Comparison of ENCODE assay signal across 27 mouse cellular contexts in genomic region chr8:37058390-37058789, GRCm38 (mm10).
DNase-seq lines count a peak whose midpoint lies in the region; ATAC-seq lines count a peak whose summit lies in the region.
"Had no signal": no experiment of that assay in that cellular context is flagged by ENCODE, and none has a peak within 500 bp of the region (broad histone marks: within the 10 kb centered on the region; RNA-seq: fewer than 3 reads in every experiment).

No protein-coding gene starts in this region.

- ATAC-seq in heart, embryonic 12.5 days (ENCODE audit: insufficient number of reproducible peaks, low FRiP score), result 0 out of 2 replicates have a peak, but pooled peaks have one; percentile 25
- peak; percentile 59 for ATAC-seq in lung, embryonic 16.5 days (ENCODE audit: low read depth)
- ATAC-seq: CD4-positive, CD25-positive, alpha-beta regulatory T cell, adult 4 months; hindbrain, embryonic 16.5 days; midbrain, embryonic 15.5 days had no signal

- no peak overlapping the region for H3K4me3 ChIP-seq in heart, embryonic 12.5 days
- H3K4me3 ChIP-seq in lung, embryonic 16.5 days (ENCODE audit: low read length), result no peak overlapping the region
- H3K4me3 ChIP-seq: embryonic facial prominence, embryonic 13.5 days; erythroblast, embryonic 14.5 days; forebrain, embryonic 12.5 days; heart, embryonic 13.5 days; hindbrain, embryonic 10.5 days; kidney, embryonic 15.5 days; limb, embryonic 13.5 days; liver, embryonic 13.5 days; midbrain, embryonic 15.5 days; neural tube, embryonic 12.5 days had no signal

- no peaks in the 10 kb centered on the region for H3K9me3 ChIP-seq in heart, embryonic 12.5 days (replicated peaks)
- no peaks in the 10 kb centered on the region for H3K9me3 ChIP-seq in lung, embryonic 16.5 days (ENCODE audit: control insufficient read depth, low read length)
- H3K9me3 ChIP-seq: embryonic facial prominence, embryonic 13.5 days; forebrain, embryonic 12.5 days; heart, embryonic 13.5 days; hindbrain, embryonic 10.5 days; kidney, embryonic 15.5 days; limb, embryonic 13.5 days; liver, embryonic 13.5 days; midbrain, embryonic 15.5 days; neural tube, embryonic 12.5 days had no signal

- H3K9ac ChIP-seq in heart, embryonic 12.5 days, result no peak overlapping the region
- H3K9ac ChIP-seq in lung, embryonic 16.5 days (ENCODE audit: low read length), result no peak overlapping the region
- H3K9ac ChIP-seq: embryonic facial prominence, embryonic 13.5 days; forebrain, embryonic 12.5 days; heart, embryonic 13.5 days; kidney, embryonic 15.5 days; limb, embryonic 13.5 days; liver, embryonic 13.5 days; midbrain, embryonic 15.5 days; neural tube, embryonic 12.5 days had no signal

- peak; percentile 24 for DNase-seq in gastrocnemius, adult 18-20 months (ENCODE audit: low spot score)
- no peak for DNase-seq in gastrocnemius, postnatal 36 days
- no peak for DNase-seq in heart, postnatal 4 days
- DNase-seq in lung, postnatal 25 days (ENCODE audit: low spot score), result no peak
- DNase-seq in cerebellum, adult 8-10 months, result no peak
- DNase-seq: cerebellum, adult 2 months; cerebellum, postnatal 36 days; embryo, embryonic 11 days; gastrocnemius, postnatal 10 days; kidney, adult 11 months; layer of hippocampus, adult 9-11 months; liver, embryonic 13.5 days; right cerebral cortex, postnatal 25 days had no signal

- intact Hi-C loops in gastrocnemius, postnatal 36 days (cut with DNase I), result no loop called here

- no peaks in the 10 kb centered on the region for H3K4me1 ChIP-seq in heart, embryonic 12.5 days (replicated peaks)
- no peaks in the 10 kb centered on the region; the same call in 1 of the 2 replicates for H3K4me1 ChIP-seq in lung, embryonic 16.5 days (replicated peaks; ENCODE audit: control insufficient read depth, insufficient read depth, low read length)
- H3K4me1 ChIP-seq: forebrain, embryonic 12.5 days; hindbrain, embryonic 10.5 days; liver, embryonic 13.5 days; midbrain, embryonic 15.5 days; neural tube, embryonic 12.5 days had no signal

- no peaks in the 10 kb centered on the region for H3K27me3 ChIP-seq in heart, embryonic 12.5 days (replicated peaks)
- H3K27me3 ChIP-seq in lung, embryonic 16.5 days (ENCODE audit: control insufficient read depth, insufficient read depth, low read depth, low read length), result no peaks in the 10 kb centered on the region
- H3K27me3 ChIP-seq: embryonic facial prominence, embryonic 13.5 days; forebrain, embryonic 12.5 days; heart, embryonic 13.5 days; kidney, embryonic 15.5 days; limb, embryonic 13.5 days; liver, embryonic 13.5 days; midbrain, embryonic 15.5 days; neural tube, embryonic 12.5 days had no signal

- 47% methylated on average over 6 of the region's 6 CpGs for WGBS in heart, embryonic 12.5 days
- WGBS in lung, embryonic 16.5 days, result 42% methylated on average over 6 of the region's 6 CpGs

- H3K27ac ChIP-seq in heart, embryonic 12.5 days (ENCODE audit: poor library complexity, severe bottlenecking), result no peak overlapping the region
- no peak overlapping the region for H3K27ac ChIP-seq in lung, embryonic 16.5 days (ENCODE audit: low read length)
- H3K27ac ChIP-seq: embryonic facial prominence, embryonic 13.5 days; forebrain, embryonic 12.5 days; heart, embryonic 13.5 days; hindbrain, embryonic 10.5 days; kidney, embryonic 15.5 days; limb, embryonic 13.5 days; liver, embryonic 13.5 days; macrophage; midbrain, embryonic 15.5 days; neural tube, embryonic 12.5 days had no signal

- H3K4me2 ChIP-seq in heart, embryonic 12.5 days, result no peak overlapping the region
- H3K4me2 ChIP-seq in lung, embryonic 16.5 days (ENCODE audit: low read depth, low read length), result no peak overlapping the region
- H3K4me2 ChIP-seq: embryonic facial prominence, embryonic 13.5 days; forebrain, embryonic 12.5 days; heart, embryonic 13.5 days; kidney, embryonic 15.5 days; limb, embryonic 13.5 days; liver, embryonic 13.5 days; midbrain, embryonic 15.5 days; neural tube, embryonic 12.5 days had no signal

- no peaks in the 10 kb centered on the region for H3K36me3 ChIP-seq in heart, embryonic 12.5 days
- H3K36me3 ChIP-seq in lung, embryonic 16.5 days (ENCODE audit: control insufficient read depth, insufficient read depth, low read length), result no peaks in the 10 kb centered on the region
- H3K36me3 ChIP-seq: embryonic facial prominence, embryonic 13.5 days; forebrain, embryonic 12.5 days; heart, embryonic 13.5 days; hindbrain, embryonic 10.5 days; kidney, embryonic 15.5 days; limb, embryonic 13.5 days; liver, embryonic 13.5 days; midbrain, embryonic 15.5 days; neural tube, embryonic 12.5 days had no signal
